Mouse (Mus musculus) gastrocnemius, postnatal 36 days (tissue): Measurements from ENCODE around the gene Atp10a. TPM values are rescaled to one million over a fixed set of nuclear protein-coding genes. Genes with fewer than 3 reads are reported as not detected.
A peak's percentile ranks its signal among the peaks of the same experiment; 100 is the strongest.
"Not testable (repeated sequence)": the region's sequence is repeated elsewhere in the genome, so short reads cannot be mapped to it uniquely, and the experiment has no call there.

Source experiments
- DNase-seq, 2 experiments: peaks; one replicate each; pipeline ENCODE4 v3.0.0; 2022
- intact Hi-C: fragments of 180-260 bp; cut with DNase I; formaldehyde crosslinking; loops from one replicate; pipeline ENCODE4 v1.15.1; 2025
- total RNA-seq, 2 experiments: library from RNA; stranded (reverse); gene quantifications; 2 replicates each; pipeline ENCODE4 v1.2.3; 2021

Gene Atp10a
- total RNA-seq, 2 experiments from 2014 or later: 1.6 to 2.1 TPM

DNA sequence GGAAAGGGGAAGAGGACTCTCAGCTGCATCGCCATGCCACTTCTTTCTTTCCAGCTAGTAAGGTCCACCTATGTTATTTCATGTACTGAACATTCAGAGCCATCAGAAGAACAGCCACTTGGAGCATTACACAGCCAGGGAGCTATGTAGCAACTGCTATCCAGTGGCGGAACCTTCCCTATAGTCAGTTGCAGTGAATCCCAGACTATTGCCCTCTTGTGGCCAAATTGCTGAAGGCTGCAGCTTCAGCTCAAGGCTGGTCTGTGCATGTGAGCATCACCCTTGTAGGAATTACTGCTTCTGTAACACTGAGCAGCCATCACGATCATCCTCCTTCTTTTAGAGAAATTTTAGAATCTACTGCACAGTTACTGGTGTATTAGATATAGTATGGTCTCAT lies 114.3 kb downstream of the Atp10a start:
- intact Hi-C loops: no loop called here
- no peak for DNase-seq

DNA sequence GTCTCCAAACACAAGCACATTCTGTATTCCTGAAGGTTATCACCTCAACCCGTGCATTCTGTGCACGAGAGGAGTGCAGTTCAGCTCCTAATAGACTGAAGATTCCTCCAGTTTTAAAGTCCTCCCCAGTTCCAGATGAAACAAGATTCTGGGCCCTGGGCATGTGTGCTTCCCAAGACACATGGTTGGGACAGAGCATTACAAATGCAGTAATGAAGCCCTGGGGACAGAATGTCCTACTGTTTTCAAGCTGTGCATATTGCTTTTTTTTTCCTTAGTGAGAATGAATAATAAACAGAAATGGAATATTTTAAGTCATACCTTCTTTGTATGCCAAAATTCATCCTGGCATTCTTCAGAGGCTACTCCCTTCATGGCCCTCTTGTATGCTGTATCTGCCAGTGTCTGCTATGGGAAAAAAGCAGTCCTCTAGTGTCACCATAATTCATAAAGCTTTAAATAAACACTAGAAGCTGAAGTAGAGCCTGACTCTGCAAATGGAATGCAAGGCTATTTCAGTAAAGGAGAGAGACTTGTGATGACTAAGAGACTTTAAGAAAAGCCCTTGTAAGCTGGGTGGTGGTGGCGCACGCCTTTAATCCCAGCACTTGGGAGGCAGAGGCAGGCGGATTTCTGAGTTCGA lies 116.2 kb downstream of the Atp10a start:
- intact Hi-C loops: no loop called here
- peak in 1 of 2 experiments; percentile 24 for DNase-seq

- intact Hi-C loops: no loop called here
- DNase-seq: no peak
These were observed 123.2 kb downstream of the Atp10a start for GRCm38 (mm10) chr7:58779146-58779545.

DNA sequence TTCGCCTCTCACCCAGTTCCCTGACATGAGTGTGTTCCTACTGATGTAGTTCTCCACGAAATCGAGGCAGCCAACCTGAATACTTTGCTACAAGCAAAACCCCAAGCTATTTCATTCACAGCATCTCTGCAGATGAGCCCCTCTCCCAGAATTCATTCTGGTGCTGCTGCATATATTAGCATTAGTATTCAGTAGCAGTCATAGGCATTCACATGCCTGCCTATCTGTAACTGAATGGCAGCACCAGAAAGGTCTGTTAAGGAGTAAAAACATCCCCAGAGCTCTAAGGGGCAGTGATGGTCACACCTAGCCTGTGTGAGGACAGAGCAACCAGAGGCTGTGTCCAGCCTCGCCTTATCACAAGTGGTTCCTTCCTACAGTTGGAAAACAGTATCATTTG lies 131.0 kb downstream of the Atp10a start:
- intact Hi-C loops: no loop called here
- no peak for DNase-seq

DNA sequence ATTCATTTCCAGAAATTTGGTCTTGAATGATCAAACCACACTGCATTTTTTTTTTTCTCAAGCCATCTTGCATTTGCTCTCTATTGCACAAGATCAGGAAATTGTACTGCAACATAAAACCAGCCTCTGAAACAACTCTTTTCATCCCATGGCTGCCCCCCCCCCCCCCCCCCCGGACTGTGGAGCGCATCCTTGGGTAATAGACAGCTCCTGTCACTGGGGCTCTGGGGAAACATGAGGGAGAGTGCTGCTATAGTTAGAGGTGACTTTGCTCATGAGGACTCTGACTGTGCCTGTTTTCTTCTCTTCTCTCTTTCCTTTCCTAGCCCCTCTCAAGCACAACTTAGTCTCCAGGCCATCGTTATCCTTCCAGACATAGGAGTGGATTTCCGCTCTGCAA lies 131.6 kb downstream of the Atp10a start:
- intact Hi-C loops: no loop called here
- no peak for DNase-seq

GRCm38 (mm10) chr7:58788424-58789261 lies 132.7 kb downstream of the Atp10a start:
- DNase-seq: no peak
- intact Hi-C loops: no loop called here

- intact Hi-C loops: loop anchor here (5.0 kb wide), 1 partner anchor 45 kb away; no protein-coding TSS in a partner anchor
- DNase-seq: peak; percentile 22 to 42
These were observed 141.3 kb downstream of the Atp10a start for GRCm38 (mm10) chr7:58797281-58797680.

- no peak for DNase-seq
- intact Hi-C loops: no loop called here
These were observed 144.9 kb downstream of the Atp10a start for GRCm38 (mm10) chr7:58800916-58801315.

GRCm38 (mm10) chr7:58801791-58802190 lies 145.8 kb downstream of the Atp10a start:
- no peak for DNase-seq
- intact Hi-C loops: no loop called here

- intact Hi-C loops: no loop called here
- DNase-seq: no peak
These were observed 166.2 kb downstream of the Atp10a start for GRCm38 (mm10) chr7:58822147-58822681.

GRCm38 (mm10) chr7:58824686-58825085 lies 168.7 kb downstream of the Atp10a start:
- intact Hi-C loops: no loop called here
- DNase-seq: no peak

DNA sequence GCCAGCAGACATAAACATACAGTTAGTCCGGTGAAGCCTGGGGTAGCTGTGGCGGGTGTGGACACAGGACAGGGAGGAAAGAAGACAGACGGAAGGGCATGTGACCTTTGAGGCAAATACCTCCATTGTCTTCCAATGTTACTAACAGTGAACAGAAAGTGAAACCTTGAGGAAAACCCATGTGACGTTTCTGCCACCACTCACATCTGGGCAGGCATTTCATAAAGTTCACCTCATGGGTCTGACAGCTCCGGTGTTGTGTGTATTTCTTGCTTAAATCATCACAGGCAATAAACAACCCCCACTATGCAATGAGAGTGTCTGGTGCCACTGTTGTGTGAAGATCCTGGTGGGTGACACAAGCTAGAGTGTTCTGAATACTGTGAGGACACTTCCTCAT lies 173.1 kb downstream of the Atp10a start:
- DNase-seq: no peak
- intact Hi-C loops: no loop called here

GRCm38 (mm10) chr7:58836855-58837606 lies 181.1 kb downstream of the Atp10a start:
- DNase-seq, intact Hi-C loops: not testable (repeated sequence)

DNA sequence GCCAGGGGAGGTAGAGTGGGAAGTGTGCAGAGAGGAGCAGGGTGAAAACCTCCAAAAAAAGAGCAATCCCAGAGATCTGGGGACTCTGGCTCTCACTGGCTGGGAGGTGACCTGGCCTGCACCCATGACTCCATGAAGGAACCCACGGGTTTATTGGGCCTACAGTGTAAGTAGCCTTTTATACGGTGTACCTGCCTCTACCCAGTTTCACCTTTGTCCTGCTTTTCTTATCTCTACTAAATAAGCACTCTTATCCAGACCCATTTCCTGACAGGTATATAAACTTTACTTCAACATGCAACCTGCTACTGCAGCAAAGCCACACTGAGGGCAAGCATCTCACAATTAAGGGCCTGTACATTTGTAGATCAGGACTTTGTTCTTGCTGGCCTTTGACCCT lies 184.4 kb downstream of the Atp10a start:
- no peak for DNase-seq
- intact Hi-C loops: loop anchor here (5.0 kb wide), 1 partner anchor 43 kb away; no protein-coding TSS in a partner anchor

GRCm38 (mm10) chr7:58841066-58841465 lies 185.1 kb downstream of the Atp10a start:
- no peak for DNase-seq
- intact Hi-C loops: loop anchor here (5.0 kb wide), 1 partner anchor 44 kb away; no protein-coding TSS in a partner anchor

DNA sequence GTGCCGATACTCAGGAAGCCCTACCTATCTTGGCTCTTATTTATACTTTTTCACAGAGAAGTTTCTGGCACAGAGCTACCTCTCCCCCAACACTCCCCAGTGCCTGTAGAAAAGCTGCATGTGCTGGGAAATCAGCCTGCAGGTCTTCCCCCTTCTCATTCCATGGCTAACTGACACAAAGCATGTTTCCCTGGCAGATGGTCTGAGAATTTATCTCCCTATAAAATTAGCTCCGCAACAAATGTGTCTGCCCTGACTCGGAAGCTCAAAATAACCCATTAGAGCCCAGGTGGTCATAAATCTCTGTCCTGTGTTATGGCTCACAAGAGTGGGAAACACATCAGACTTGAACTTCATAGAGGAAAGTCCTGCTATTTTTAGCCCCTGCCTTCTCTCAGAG lies 186.9 kb downstream of the Atp10a start:
- no peak for DNase-seq

DNA sequence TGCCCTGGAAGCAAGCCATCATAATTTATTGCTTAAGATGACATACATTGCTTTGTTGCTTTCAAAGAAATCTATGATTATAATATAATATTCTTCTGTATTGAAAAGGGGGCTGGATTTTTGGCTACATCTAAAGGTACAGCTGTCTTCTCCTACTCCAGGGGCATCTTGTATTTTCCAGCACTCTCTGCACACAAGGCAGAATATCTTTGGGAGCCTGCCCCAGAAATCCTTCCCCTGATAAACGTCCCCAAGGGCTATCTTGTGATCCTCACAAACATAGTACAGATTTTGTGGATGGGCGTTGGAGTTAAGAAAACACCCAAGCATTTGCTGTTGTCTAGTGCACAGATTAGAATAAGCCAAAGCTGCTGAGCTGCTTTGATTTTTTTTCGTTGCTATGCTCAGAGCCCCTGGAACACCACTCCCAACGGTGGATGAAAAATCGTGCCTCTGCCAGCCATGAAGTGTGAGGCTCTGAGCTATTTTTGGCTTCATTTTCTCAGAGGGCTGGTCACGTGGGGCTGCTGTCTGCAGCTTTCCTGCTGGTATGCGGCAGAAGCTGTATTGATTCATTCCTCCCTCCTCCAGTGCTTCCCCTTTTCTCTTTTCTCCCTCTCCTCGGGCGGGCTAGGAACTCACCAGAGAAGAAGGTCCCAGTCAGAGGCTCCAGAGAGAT lies 187.9 kb downstream of the Atp10a start:
- peak; percentile 45 to 61 for DNase-seq
- intact Hi-C loops: loop anchor here (5.0 kb wide), 1 partner anchor 47 kb away; no protein-coding TSS in a partner anchor

More for the DNA sequence above, 186.9 kb downstream of the Atp10a start:
- intact Hi-C loops: loop anchor here (5.0 kb wide), 1 partner anchor 46 kb away; no protein-coding TSS in a partner anchor

DNA sequence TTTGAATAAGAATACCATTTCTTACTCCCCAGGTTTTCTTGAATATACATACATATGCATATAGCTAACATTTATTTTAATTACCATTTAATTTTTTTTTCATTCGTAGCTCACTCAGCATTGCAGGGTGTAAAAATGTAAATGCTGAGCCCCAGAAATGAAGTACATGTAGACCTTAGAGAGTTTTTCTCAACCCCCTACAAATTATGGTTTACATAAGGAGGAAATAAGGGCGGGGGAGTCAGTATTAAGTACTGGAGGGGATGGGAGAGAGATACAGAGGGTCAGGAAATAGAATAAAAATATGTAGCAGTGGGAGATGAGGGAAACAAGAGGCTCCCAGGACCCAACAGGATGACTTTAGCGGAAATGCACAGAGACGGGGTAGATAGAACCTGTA lies 188.5 kb downstream of the Atp10a start:
- intact Hi-C loops: loop anchor here (5.0 kb wide), 1 partner anchor 47 kb away; no protein-coding TSS in a partner anchor
- no peak for DNase-seq

- no peak for DNase-seq
- intact Hi-C loops: no loop called here
These were observed 203.0 kb downstream of the Atp10a start for GRCm38 (mm10) chr7:58858921-58859320.

- intact Hi-C loops: no loop called here
- no peak for DNase-seq
These were observed 207.2 kb downstream of the Atp10a start for GRCm38 (mm10) chr7:58863174-58863573.
